Mouse (Mus musculus) brain, embryonic 14.5 days (tissue): Measurements from ENCODE around the gene Nav1.

ENCODE experiments used
- CTCF ChIP-seq: fragments of 200-500 bp; IDR thresholded peaks from 2 replicates; pipeline ENCODE4 v1.5.1; 2012; ENCODE audit warnings: inconsistent platforms, mild to moderate bottlenecking, moderate library complexity, borderline replicate concordance; ENCODE audit not compliant: insufficient read depth, insufficient read length; ENCODE audit errors: extremely low read depth
- POLR2A ChIP-seq: fragments of 200-500 bp; IDR thresholded peaks from 2 replicates; pipeline ENCODE4 v1.6.1; 2012; ENCODE audit warnings: mild to moderate bottlenecking, inconsistent platforms, borderline replicate concordance; ENCODE audit not compliant: poor library complexity, insufficient read depth, insufficient read length, severe bottlenecking; ENCODE audit errors: extremely low read depth

DNA sequence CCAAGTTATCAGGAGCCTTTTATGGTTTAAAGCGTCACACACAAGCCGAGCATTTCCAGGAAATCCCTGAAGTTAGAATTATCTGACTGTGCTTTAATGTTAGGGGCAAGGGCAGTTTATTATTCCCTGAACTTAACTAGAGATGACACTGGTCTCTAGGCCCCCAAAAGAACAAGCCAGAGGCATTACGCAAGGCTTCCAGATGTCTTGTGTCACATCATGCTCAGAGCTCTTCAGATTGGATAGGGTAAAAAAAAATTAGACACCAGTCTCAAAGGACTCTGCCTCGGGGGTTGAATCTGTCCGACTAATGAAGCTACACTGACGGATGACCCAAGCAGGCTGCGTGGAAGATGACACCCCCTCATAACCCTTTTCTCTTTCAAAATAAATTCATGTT is 101.6 kb downstream of the Nav1 start:
- TF ChIP-seq CTCF, result no peak
- TF ChIP-seq POLR2A, result no peak
